Mouse (Mus musculus): Measurements from ENCODE around the gene Oaz2.
A peak's percentile ranks its signal among the peaks of the same experiment; 100 is the strongest.

The Oaz2 gene

GRCm38 (mm10) chr9:65696337-65696736 is 28.5 kb downstream of the Oaz2 start:
- DNase-seq: no peak

GRCm38 (mm10) chr9:65697356-65697755 is 29.6 kb downstream of the Oaz2 start:
- DNase-seq: no peak

- DNase-seq: no peak
These were observed 30.2 kb downstream of the Oaz2 start for GRCm38 (mm10) chr9:65697992-65698391.

- no peak for DNase-seq
These were observed 32.7 kb downstream of the Oaz2 start for GRCm38 (mm10) chr9:65700504-65700903.

GRCm38 (mm10) chr9:65702286-65702685 is 34.5 kb downstream of the Oaz2 start:
- DNase-seq: no peak

GRCm38 (mm10) chr9:65703241-65703640 is 35.4 kb downstream of the Oaz2 start:
- DNase-seq: no peak

GRCm38 (mm10) chr9:65703926-65704595 is 36.3 kb downstream of the Oaz2 start:
- DNase-seq: no peak

GRCm38 (mm10) chr9:65718195-65718594 is 50.4 kb downstream of the Oaz2 start:
- DNase-seq: no peak

- DNase-seq: no peak
These were observed 53.4 kb downstream of the Oaz2 start for GRCm38 (mm10) chr9:65721161-65721566.

GRCm38 (mm10) chr9:65724471-65725290 is 56.9 kb downstream of the Oaz2 start:
- DNase-seq: peak; percentile 30

GRCm38 (mm10) chr9:65725291-65725622 is 57.5 kb downstream of the Oaz2 start:
- DNase-seq: no peak

GRCm38 (mm10) chr9:65726431-65726830 is 58.6 kb downstream of the Oaz2 start:
- no peak for DNase-seq

- DNase-seq: no peak
These were observed 59.7 kb downstream of the Oaz2 start for GRCm38 (mm10) chr9:65727491-65727890.

GRCm38 (mm10) chr9:65728588-65728987 is 60.8 kb downstream of the Oaz2 start:
- no peak for DNase-seq

GRCm38 (mm10) chr9:65734931-65735330 is 67.1 kb downstream of the Oaz2 start:
- DNase-seq: no peak
